Mouse (Mus musculus) liver, postnatal 0 days (tissue): ENCODE results near the gene Rab35.

Experiments
- CTCF ChIP-seq: sonication (generic); IDR thresholded peaks from 2 replicates; pipeline ENCODE4 v1.5.1; 2016; ENCODE audit warnings: antibody characterized with exemption, low read depth
- EP300 ChIP-seq: IDR thresholded peaks from 2 replicates; pipeline ENCODE4 v1.6.1; 2016; ENCODE audit warnings: antibody characterized with exemption, low read depth, mild to moderate bottlenecking

- TF ChIP-seq CTCF: no peak
- no peak for TF ChIP-seq EP300
Observed at GRCm38 (mm10) chr5:115633060-115633459, 1.4 kb downstream of the Rab35 start.
